Mouse (Mus musculus): ENCODE data around the gene Otogl. TPM values are rescaled to one million over a fixed set of nuclear protein-coding genes. Genes with fewer than 3 reads are reported as not detected.

Otogl gene
- total RNA-seq, 2 experiments from 2014 or later = 0.06 to 0.08 TPM

Other genes with a start within 250 kb of the Otogl start
- gene Ptprq, start 192.1 kb downstream of the Otogl start, total RNA-seq (2021) = under 1 TPM; 0.14 to 0.20 TPM

All from adrenal gland, postnatal 4 days (tissue).